Mouse (Mus musculus) embryonic facial prominence, embryonic 11.5 days (tissue): ENCODE results near the gene Gm12216. TPM values are rescaled to one million over a fixed set of nuclear protein-coding genes. Genes with fewer than 3 reads are reported as not detected.
A peak's percentile ranks its signal among the peaks of the same experiment; 100 is the strongest.

Source experiments
- ATAC-seq: fragments of 200-750 bp; cut with Nextera tagmentation; replicated peaks from 2 replicates; pipeline ENCODE4 v1.8.0; 2017; ENCODE audit warnings: low read depth; ENCODE audit not compliant: insufficient number of reproducible peaks, low FRiP score, low TSS enrichment
- DNase-seq: peaks from one replicate; pipeline ENCODE4 v3.0.0-alpha.2; 2015; ENCODE audit warnings: low spot score
- H3K27ac ChIP-seq: fragments of 300-500 bp; sonication (generic); replicated peaks from 2 replicates; pipeline ENCODE4 v1.5.1; 2014; ENCODE audit warnings: mild to moderate bottlenecking, low read depth, low read length, control low read depth
- H3K27me3 ChIP-seq: fragments of 300-500 bp; sonication (generic); 2 replicates; pipeline ENCODE4 v1.6.1; 2014; ENCODE audit warnings: mild to moderate bottlenecking, low read length, moderate library complexity, mixed read lengths; ENCODE audit not compliant: control insufficient read depth, insufficient read depth
- H3K36me3 ChIP-seq: fragments of 300-500 bp; sonication (generic); replicated peaks from 2 replicates; pipeline ENCODE4 v1.6.1; 2014; ENCODE audit warnings: low read depth, mild to moderate bottlenecking, low read length, moderate library complexity, mixed read lengths; ENCODE audit not compliant: control insufficient read depth, insufficient read depth
- H3K4me1 ChIP-seq: fragments of 300-500 bp; sonication (generic); 2 replicates; pipeline ENCODE4 v1.6.1; 2014; ENCODE audit warnings: low read length, mixed read lengths; ENCODE audit not compliant: control insufficient read depth, insufficient read depth
- H3K4me2 ChIP-seq: fragments of 300-500 bp; sonication (generic); 2 replicates; pipeline ENCODE4 v1.6.1; 2014; ENCODE audit warnings: low read depth, mild to moderate bottlenecking, control low read depth, low read length, moderate library complexity
- H3K4me3 ChIP-seq: fragments of 300-500 bp; sonication (generic); 2 replicates; pipeline ENCODE4 v1.5.1; 2014; ENCODE audit warnings: low read depth, low read length, control low read depth
- H3K9ac ChIP-seq: fragments of 300-500 bp; sonication (generic); replicated peaks from 2 replicates; pipeline ENCODE4 v1.6.1; 2014; ENCODE audit warnings: mild to moderate bottlenecking, control low read depth, low read length
- H3K9me3 ChIP-seq: fragments of 300-500 bp; sonication (generic); replicated peaks from 2 replicates; pipeline ENCODE4 v1.6.1; 2016; ENCODE audit warnings: mild to moderate bottlenecking, low read length, inconsistent platforms, mixed read lengths; ENCODE audit not compliant: control insufficient read depth
- WGBS: fragments of 180-500 bp; shearing (Covaris S2); extraction: QIAGEN DNeasy Blood & Tissue Kit; methylation state at CpG from one replicate; pipeline ENCODE4 v1.1.7; 2014; 5-methylcytosine and 5-hydroxymethylcytosine counted together
- polyA plus RNA-seq: library from polyadenylated mRNA; unstranded; fragments of >200 nt; fragmentation: Nextera tagmentation; extraction: Ambion mirVana; gene quantifications from 2 replicates; pipeline ENCODE4 v1.2.1, GENCODE M21; 2014

Gene Gm12216
- polyA plus RNA-seq, 1 experiment from 2014 or later = not detected

GRCm38 (mm10) chr11:53794671-53795557, 64.1 kb downstream of the Gm12216 start:
- no peaks in the 10 kb centered on the region for H3K36me3 ChIP-seq
- ATAC-seq (0 out of 2 replicates have a peak, but pooled peaks have one; percentile 17), DNase-seq (no peak)
- no peak overlapping the region; the same call in 1 of the 2 replicates for H3K27ac ChIP-seq
- no peaks in the 10 kb centered on the region for H3K9me3 ChIP-seq
- H3K4me3 ChIP-seq = no peak overlapping the region
- H3K4me2 ChIP-seq = no peak overlapping the region
- peak overlapping the region; percentile 9; the same call in 1 of the 2 replicates for H3K9ac ChIP-seq
- no peaks in the 10 kb centered on the region; the same call in 1 of the 2 replicates for H3K4me1 ChIP-seq
- no peaks in the 10 kb centered on the region for H3K27me3 ChIP-seq
- WGBS = 67% methylated on average over 25 of the region's 25 CpGs

- no peak overlapping the region for H3K4me2 ChIP-seq
- no peak overlapping the region for H3K4me3 ChIP-seq
- no peak overlapping the region for H3K9ac ChIP-seq
- DNase-seq = no peak
- no peak for ATAC-seq
- no peaks in the 10 kb centered on the region for H3K27me3 ChIP-seq
- no peaks in the 10 kb centered on the region; the same call in 1 of the 2 replicates for H3K4me1 ChIP-seq
- no peak overlapping the region for H3K27ac ChIP-seq
- WGBS = 73% methylated on average over 3 of the region's 3 CpGs
- no peaks in the 10 kb centered on the region for H3K9me3 ChIP-seq
- H3K36me3 ChIP-seq = no peaks in the 10 kb centered on the region
Observed at GRCm38 (mm10) chr11:53794015-53794414, 65.0 kb downstream of the Gm12216 start.

- DNase-seq = peak; percentile 50
- no peaks in the 10 kb centered on the region for H3K36me3 ChIP-seq
- H3K27ac ChIP-seq = no peak overlapping the region
- WGBS = 43% methylated on average over 3 of the region's 3 CpGs
- no peak overlapping the region for H3K4me3 ChIP-seq
- no peaks in the 10 kb centered on the region for H3K9me3 ChIP-seq
- H3K4me2 ChIP-seq = no peak overlapping the region
- no peaks in the 10 kb centered on the region; the same call in 1 of the 2 replicates for H3K4me1 ChIP-seq
- no peaks in the 10 kb centered on the region for H3K27me3 ChIP-seq
- H3K9ac ChIP-seq = no peak overlapping the region
- no peak for ATAC-seq
Observed at GRCm38 (mm10) chr11:53792986-53793385, 66.1 kb downstream of the Gm12216 start.

- Histone ChIP-seq H3K27ac (no peak overlapping the region), H3K9ac (no peak overlapping the region), H3K4me1 (no peaks in the 10 kb centered on the region), H3K36me3 (no peaks in the 10 kb centered on the region), H3K27me3 (no peaks in the 10 kb centered on the region), H3K4me3 (no peak overlapping the region), H3K4me2 (no peak overlapping the region), H3K9me3 (no peaks in the 10 kb centered on the region)
- 79% methylated on average over 3 of the region's 3 CpGs for WGBS
- no peak for ATAC-seq
- DNase-seq = no peak
Observed at GRCm38 (mm10) chr11:53789277-53789676, 69.8 kb downstream of the Gm12216 start.

DNA sequence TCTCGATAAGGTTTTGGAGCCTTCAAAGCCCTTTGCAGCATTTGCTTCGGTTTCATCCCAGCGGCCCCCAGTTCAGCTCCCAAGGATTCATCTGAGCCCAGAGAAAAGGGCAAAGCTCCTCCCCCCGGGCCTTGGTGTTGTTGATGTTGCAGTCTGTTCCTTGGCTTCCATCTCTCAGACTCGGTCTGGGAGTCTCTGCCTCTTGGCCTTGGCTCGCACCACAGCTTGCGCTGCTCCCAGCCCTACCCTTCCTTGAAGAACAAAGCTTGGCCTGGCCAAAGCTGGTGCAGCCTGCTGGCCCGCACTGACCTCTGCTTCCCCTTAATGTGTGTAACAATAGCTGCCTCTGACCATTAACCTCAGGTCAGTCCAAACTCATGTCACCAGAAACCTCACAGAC, 70.9 kb downstream of the Gm12216 start:
- H3K9ac ChIP-seq = no peak overlapping the region
- H3K36me3 ChIP-seq = no peaks in the 10 kb centered on the region
- no peak for ATAC-seq
- no peak overlapping the region for H3K4me2 ChIP-seq
- no peaks in the 10 kb centered on the region for H3K4me1 ChIP-seq
- no peaks in the 10 kb centered on the region for H3K27me3 ChIP-seq
- DNase-seq = no peak
- 68% methylated on average over 8 of the region's 8 CpGs for WGBS
- no peak overlapping the region for H3K27ac ChIP-seq
- no peaks in the 10 kb centered on the region for H3K9me3 ChIP-seq
- H3K4me3 ChIP-seq = no peak overlapping the region

- Histone ChIP-seq H3K9me3 (no peaks in the 10 kb centered on the region), H3K27ac (no peak overlapping the region), H3K9ac (no peak overlapping the region; the same call in 1 of the 2 replicates), H3K4me3 (no peak overlapping the region), H3K4me2 (no peak overlapping the region), H3K4me1 (no peaks in the 10 kb centered on the region), H3K27me3 (no peaks in the 10 kb centered on the region), H3K36me3 (no peaks in the 10 kb centered on the region)
- ATAC-seq (no peak), DNase-seq (no peak)
- 80% methylated on average over 13 of the region's 13 CpGs for WGBS
Observed at GRCm38 (mm10) chr11:53786058-53787031, 72.7 kb downstream of the Gm12216 start.

DNA sequence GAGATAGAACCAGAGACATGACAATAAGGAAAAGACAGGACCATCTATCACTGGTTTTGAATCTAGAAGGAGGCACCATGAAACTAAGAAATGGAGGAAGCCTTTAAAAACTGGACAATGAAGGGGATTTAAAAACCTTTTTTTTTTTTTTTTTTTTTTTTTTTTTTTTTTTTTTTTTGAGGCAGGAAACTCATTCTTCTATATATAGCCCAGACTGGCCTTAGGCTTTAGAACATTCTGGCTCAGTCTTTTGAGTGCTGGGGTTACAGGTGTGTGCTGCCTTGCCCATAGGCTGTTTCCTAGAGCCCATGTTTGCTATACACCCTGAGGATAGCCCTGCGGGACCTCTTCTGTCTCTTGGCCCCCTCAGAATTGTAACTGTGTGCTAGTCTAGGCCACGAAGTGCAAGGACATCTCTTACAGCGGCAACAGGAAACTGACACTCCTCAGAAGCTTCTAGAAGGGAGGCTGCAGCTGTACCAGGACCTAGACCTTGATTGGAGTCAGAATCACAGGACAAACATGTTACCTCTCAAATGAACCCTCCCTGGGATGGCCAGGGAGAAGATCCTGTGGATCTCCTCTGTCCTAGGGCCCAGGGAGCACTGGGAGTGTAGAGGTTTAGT, 73.6 kb downstream of the Gm12216 start:
- DNase-seq (no peak), ATAC-seq (no peak)
- no peaks in the 10 kb centered on the region for H3K36me3 ChIP-seq
- H3K4me2 ChIP-seq = no peak overlapping the region
- no peaks in the 10 kb centered on the region for H3K4me1 ChIP-seq
- H3K4me3 ChIP-seq = no peak overlapping the region
- no peaks in the 10 kb centered on the region for H3K9me3 ChIP-seq
- H3K9ac ChIP-seq = no peak overlapping the region; the same call in 1 of the 2 replicates
- no peaks in the 10 kb centered on the region for H3K27me3 ChIP-seq
- H3K27ac ChIP-seq = no peak overlapping the region
- 92% methylated on average over 3 of the region's 3 CpGs for WGBS
